In genomic region chr14:50807487-50808072, GRCm38 (mm10) we compare ENCODE assay signal across 8 mouse cellular contexts. TPM values are rescaled to one million over a fixed set of nuclear protein-coding genes. Genes with fewer than 3 reads are reported as not detected.
A peak's percentile ranks its signal among the peaks of the same experiment; 100 is the strongest.
DNase-seq lines count a peak whose midpoint lies in the region; ATAC-seq lines count a peak whose summit lies in the region.

Ccnb1ip1 (minus strand) TSS chr14:50807732.
Parp2 (plus strand) TSS chr14:50807841.

- H3K4me2 ChIP-seq in intestine, embryonic 14.5 days (ENCODE audit: low read length), result peak within 1 kb of the TSS; percentile 65

- intact Hi-C loops in left cerebral cortex, postnatal 14 days (cut with DNase I), result loop anchor here (1.0 to 10.0 kb wide), 3 partner anchors 217 to 282 kb away; no protein-coding TSS in a partner anchor

- no peaks in the 10 kb centered on the region; the same call in 1 of the 2 replicates for H3K4me1 ChIP-seq in intestine, embryonic 14.5 days (replicated peaks; ENCODE audit: control insufficient read depth, insufficient read depth, low read length)

- H3K27me3 ChIP-seq in intestine, embryonic 14.5 days (replicated peaks; ENCODE audit: control insufficient read depth, insufficient read depth, low read length), result no peaks in the 10 kb centered on the region

- H3K27ac ChIP-seq in intestine, embryonic 14.5 days (ENCODE audit: low read depth), result peak within 1 kb of the TSS; percentile 81

- DNase-seq in adrenal gland, adult 18-20 months (ENCODE audit: low spot score in 2 of 2), result peak; percentile 96 to 98
- peak; percentile 99 for DNase-seq in embryo, embryonic 11 days
- peak; percentile 94 for DNase-seq in gastrocnemius, postnatal 25 days
- DNase-seq in intestine, embryonic 14.5 days (ENCODE audit: low spot score), result peak; percentile 100
- peak; percentile 99 for DNase-seq in left cerebral cortex, postnatal 14 days (ENCODE audit: low spot score in 2 of 2)
- DNase-seq in mesoderm, embryonic 11.5 days (ENCODE audit: low read depth, low spot score), result peak; percentile 97
- peak; percentile 96 to 97 for DNase-seq in right cerebral cortex, postnatal 36 days (ENCODE audit: low spot score in 2 of 2)
- DNase-seq in yolk sac, embryonic 10.5 days (ENCODE audit: low spot score), result peak; percentile 99

- H3K36me3 ChIP-seq in intestine, embryonic 14.5 days (ENCODE audit: control insufficient read depth, insufficient read depth, low read length), result peaks cover 16% of the 10 kb centered on the region

- under 1% methylated on average over 42 of the region's 42 CpGs for WGBS in intestine, embryonic 14.5 days

- H3K9me3 ChIP-seq in intestine, embryonic 14.5 days (ENCODE audit: control insufficient read depth, low read length), result no peaks in the 10 kb centered on the region

- peak within 1 kb of the TSS; percentile 81 for H3K9ac ChIP-seq in intestine, embryonic 14.5 days (ENCODE audit: low read length)

- peak; percentile 99 for ATAC-seq in intestine, embryonic 14.5 days (replicated peaks; ENCODE audit: low FRiP score, low TSS enrichment, low read depth)

- peak within 1 kb of the TSS; percentile 73 for H3K4me3 ChIP-seq in intestine, embryonic 14.5 days (ENCODE audit: low read depth, low read length)

RNA-seq across cellular contexts. Expression of gene Ccnb1ip1, which starts in this region (rescaled TPM):
- not detected for total RNA-seq in adrenal gland, adult 18-20 months (2021)
- not detected for total RNA-seq in gastrocnemius, postnatal 25 days (2021)
- polyA plus RNA-seq in intestine, embryonic 14.5 days (2014; fragmentation: Nextera tagmentation; extraction: Ambion mirVana), result not detected in 2 replicates
- total RNA-seq in left cerebral cortex, postnatal 14 days (2021), result not detected

RNA-seq across cellular contexts. Expression of gene Parp2, which starts in this region (rescaled TPM):
- total RNA-seq in adrenal gland, adult 18-20 months (2021), result 10 to 100 TPM; 21.0 to 22.7 TPM
- 1 to 10 TPM; 7.5 to 8.5 TPM for total RNA-seq in gastrocnemius, postnatal 25 days (2021)
- polyA plus RNA-seq in intestine, embryonic 14.5 days (2014; fragmentation: Nextera tagmentation; extraction: Ambion mirVana), result 69.6 and 70.8 TPM in 2 replicates
- total RNA-seq in left cerebral cortex, postnatal 14 days (2021), result 10 to 100 TPM; 25.5 to 29.8 TPM

Comparison
In these comparisons a context has a peak if more than half of its experiments do, and no peak if none do; other contexts are left out.
1. Peak in every context shown above with its lines: DNase-seq, ATAC-seq, H3K4me3 ChIP-seq and H3K27ac ChIP-seq.